Mouse (Mus musculus): Measurements from ENCODE around the gene Prkca. TPM values are rescaled to one million over a fixed set of nuclear protein-coding genes. Genes with fewer than 3 reads are reported as not detected.

Gene Prkca
- total RNA-seq, 4 experiments from 2014 or later: 28.2 to 38.1 (median 33.4) TPM

DNA sequence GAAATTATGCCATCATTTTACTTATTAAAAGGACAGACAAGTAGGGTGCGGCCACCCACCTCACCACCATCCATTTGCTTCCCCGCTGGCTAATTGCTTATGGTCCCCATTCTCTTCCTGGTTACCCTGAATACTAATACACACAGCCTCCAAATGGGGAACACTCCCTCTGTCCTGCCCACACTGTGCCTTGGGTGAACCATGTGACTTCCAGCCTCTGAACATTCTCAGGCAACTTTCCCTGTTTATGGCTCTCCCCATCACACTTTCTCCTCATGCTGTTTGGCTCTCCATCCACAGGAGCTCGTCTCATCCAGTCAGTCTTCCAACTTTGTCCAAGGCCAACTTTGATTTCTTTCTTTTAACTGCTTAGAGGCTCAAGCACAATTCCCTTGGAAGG, 80.3 kb downstream of the Prkca start:
- no peak for DNase-seq (ENCODE audit: low spot score)

DNA sequence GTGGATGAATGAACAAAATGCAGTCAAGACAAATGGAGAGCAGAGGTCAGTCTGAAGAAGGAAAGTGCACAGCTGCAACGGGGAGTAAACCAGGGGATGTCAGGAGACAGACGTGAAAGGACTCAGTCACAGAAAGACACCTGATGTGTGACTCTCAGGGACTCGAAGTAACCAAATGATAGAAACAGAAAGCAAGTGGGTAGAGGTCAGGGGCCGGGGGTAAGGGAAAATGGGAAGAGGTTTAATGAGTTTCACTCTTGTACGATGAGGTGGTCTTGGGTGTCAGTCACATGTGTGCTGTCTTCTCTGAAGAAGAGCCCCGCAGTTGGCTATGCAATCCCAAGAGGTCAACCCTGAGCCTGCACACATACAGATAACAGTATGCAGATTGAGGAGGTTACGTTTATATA, 82.0 kb downstream of the Prkca start:
- no peak for DNase-seq (ENCODE audit: low spot score)

DNA sequence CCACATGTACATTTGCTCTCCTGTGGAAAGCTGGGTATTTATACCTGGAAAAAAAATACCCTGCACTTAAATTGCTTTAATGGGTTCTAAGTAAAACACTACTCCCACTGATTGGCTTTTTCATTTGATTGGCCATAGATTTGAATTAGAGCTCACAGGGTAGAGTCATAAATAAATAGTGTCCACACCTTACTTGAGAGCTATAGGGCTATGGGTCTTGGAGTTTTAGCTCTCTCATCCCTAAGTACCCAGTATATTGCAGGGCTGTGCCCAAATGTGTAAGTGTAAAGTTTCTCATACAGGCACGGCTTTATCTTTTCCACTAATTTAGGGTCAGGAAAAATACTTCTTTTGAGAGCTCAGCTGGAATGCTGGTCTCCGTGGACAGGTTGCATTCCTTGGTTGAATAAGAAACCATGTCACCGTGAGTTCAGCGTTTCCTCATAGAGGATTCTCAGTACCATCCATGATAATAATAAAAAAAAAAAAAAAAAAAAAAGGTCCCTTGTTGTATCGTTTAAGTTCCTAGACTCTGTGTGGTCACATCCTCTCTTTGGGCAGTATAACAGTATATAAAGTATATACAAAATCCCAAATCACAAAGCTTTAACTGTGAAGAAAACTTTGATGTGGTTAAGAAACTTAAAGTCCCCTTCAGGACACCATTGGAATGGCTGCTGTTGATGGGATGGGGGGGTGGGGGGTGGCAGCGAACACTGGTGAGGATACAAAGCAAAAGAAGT, 82.8 kb downstream of the Prkca start:
- no peak for DNase-seq (ENCODE audit: low spot score)

DNA sequence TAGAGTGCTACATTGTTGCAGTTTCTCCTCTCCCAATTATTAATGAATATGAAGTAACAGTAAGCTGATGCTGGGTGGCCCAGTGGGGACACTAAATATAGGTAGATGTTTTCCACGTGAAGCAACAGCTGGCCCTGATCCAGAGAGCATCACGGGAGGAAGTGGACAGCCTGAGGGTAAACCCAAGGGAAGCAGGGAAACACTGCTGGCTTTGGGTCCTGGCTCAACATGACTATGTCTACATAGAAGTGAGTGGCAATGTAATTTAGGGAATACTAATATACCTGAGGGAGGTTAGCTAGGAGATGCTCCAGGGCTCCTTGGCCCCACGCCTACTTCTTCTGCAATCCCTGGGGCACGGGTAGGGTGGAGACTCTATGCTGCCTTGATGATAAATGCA, 84.3 kb downstream of the Prkca start:
- DNase-seq (ENCODE audit: low spot score): peak; percentile 49

DNA sequence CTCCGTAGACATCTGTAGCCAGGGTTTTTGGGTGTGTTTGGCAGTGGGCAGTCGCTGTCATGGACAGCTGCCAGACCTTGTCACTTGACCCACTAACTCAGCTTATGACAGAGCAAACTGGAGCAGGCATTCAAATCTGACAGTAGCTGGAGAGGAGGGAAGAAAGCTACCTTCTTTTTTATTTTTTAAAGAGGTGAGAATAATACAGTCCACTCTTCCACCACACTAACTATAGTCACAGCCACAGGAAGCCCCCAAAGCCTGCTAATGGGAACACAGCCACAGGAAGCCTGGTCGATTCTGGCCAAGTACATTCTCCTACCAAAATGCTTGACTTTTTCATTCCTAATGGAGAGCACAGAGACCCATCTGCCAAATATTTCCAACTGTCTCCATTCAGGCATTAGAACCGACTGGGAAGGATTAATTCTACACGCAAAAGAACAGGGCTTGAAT, 84.9 kb downstream of the Prkca start:
- DNase-seq (ENCODE audit: low spot score): peak; percentile 47

DNA sequence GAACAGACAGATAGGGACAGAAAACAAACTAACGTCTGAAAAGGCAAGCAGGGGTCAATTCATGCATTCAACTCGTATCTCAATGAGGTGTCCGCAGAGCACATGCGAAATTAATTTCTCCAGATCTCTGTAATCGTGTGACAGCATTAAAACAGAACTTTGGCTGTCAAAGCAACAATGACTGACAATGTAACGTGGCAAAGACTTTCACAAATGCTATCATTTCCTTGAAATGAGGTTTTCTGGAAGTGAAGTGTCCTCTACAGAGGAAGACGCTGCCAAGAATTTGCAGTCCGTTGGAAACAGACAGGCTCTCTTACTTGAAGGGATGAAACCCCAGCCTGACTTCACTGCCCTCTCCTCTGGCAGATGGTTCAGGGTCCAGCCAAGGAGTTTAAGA, 85.8 kb downstream of the Prkca start:
- no peak for DNase-seq (ENCODE audit: low spot score)

DNA sequence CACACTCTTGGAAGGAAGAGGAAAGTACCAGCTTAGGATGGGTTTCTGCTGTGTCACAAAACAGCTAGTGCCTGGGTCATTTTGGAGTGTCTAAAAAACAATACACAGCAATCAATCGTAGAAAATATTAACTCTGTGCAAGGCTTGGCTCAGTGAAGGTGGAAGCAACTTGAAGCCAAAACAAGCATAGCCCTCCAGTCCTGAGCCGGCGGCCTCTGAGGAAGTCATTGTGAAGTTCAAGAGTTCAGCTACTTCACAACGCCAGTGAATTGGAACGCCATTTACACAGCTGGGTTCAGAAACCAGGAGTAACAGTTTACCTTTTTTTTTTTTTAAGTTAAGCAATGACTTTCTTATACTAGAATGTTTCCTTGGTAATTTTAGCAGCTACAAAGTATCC, 89.0 kb downstream of the Prkca start:
- DNase-seq (ENCODE audit: low spot score): no peak

DNA sequence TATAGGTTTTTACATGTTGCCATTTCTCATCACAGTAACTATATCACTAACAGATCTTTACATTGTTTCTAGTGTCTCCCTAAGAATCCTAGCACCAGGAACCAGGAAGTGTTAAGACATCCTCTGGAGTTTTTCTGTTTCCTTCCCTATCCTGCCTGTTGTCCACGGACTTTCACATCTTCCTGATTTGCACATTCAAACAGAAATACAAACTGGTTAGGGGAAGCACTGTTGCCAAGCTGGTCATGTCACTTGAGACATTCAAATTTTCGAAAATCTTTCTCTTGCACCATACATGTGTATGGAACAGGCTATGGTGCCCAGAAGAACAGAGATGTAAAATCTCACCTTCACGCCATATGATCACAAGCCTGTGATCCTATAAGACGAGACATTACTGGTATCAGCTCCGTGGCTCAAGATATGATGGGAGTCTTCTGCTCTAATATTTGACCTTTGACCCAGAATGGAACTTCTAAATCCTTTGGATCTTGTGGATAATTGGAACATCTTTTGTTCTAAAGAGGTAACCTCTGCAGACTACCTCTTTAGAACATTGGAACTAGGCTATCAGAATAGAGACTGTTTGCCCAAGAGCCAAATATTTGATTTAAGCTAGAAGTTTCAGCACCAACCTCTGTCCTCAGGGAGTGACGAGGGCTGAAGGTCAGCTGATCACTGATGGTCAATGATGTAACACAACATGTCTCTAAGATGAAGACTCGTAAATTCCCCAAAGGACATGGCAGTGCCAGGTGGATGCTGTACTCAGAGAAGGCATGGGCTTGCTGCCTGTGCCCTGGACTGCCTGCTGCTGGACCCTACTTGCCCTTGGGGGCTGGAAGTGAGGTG, 91.6 kb downstream of the Prkca start:
- DNase-seq (ENCODE audit: low spot score): no peak

DNA sequence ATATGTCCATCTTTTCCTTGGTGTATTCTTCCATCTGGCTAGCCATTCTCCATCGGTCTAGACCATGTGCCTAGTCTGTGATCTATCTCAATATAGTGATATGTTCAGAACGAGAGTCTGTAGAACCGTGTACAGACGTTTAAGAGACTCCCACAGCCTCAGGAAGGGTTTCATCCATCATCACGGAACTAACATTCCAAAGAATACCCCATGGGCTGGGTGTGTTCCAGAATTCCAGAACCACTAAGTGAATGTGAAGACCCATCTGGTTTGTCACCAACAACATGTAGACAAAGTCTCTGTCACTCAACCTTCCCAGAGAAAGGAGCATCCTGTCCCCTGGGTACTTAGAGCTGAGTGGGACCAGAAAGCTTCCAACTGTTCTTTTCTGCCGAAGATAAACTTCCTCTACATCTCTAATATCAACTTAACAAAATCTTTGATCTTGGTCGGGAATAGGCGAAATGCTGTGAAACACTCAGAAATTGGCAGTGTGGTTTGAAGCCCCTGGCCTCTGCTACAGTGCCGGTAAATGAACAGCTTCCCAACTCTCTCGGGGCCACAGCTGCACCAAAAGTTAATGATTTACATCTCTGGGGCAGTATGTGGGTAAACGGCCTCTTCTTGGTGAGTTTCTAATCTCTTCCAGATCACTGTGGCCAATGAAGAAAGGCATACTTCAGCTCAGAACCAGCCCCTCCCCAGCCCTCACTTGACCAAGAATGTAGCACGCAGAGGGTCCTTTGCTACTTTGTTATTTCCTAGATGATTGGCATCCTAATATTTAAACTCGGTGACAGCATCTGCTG, 92.7 kb downstream of the Prkca start:
- no peak for DNase-seq (ENCODE audit: low spot score)

DNA sequence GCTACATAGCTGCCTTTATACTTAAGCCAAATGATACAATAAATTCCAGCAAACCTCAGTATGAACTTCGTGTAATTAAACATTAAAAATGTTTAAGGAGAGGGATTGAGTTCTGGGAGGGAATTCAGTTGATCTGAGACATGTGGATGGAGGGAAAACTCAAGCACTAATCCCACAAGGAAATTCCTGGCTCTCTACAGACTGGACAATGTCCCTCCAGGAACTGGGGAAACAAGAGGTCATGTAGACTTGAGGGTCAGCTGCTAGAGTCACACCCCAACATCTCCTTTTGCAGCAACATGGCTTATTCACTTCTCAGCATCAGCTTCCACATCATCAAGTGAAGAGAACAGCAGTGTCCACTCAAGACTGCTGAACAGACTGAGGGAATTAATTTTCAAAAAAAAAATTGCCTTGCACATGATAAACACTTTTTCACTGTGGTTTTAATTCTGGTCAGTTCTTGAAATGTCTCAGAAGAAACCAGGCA, 93.5 kb downstream of the Prkca start:
- DNase-seq (ENCODE audit: low spot score): no peak

DNA sequence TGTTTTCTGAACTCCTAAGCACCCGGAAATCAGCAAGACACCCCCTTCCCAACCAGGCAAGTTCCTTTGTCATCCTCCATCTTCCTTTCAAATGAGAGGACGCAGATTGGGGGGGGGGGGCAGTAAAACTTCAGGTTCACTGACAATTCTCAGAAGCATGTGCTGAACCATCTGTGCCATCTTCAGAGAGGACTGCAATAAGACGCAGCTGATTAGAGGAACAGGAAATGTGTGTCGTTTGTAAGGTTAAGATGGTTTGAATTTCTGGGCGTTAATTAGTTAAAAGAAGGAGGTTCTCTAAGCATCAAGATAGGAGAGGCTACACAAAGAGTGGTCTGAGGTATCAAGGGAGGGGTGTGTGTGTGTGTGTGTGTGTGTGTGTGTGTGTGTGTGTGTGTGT, 94.2 kb downstream of the Prkca start:
- DNase-seq (ENCODE audit: low spot score): no peak

DNA sequence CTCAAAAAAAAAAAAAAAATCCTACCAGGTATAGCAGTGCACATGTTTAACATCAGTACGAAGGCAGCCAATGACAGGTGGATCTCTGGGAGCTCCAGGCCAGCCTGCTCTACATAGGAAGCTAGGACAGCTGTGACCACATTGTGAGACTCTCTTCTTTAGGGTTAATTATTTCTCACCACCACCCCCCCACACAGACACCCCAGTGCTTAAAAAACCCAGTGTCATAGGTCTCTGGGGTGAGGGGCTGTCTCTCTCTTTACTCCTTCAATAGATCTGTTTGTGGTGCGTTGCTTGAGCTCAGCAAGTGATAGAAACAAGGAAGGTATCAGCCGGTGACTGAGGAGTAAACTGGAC, 94.7 kb downstream of the Prkca start:
- DNase-seq (ENCODE audit: low spot score): no peak

DNA sequence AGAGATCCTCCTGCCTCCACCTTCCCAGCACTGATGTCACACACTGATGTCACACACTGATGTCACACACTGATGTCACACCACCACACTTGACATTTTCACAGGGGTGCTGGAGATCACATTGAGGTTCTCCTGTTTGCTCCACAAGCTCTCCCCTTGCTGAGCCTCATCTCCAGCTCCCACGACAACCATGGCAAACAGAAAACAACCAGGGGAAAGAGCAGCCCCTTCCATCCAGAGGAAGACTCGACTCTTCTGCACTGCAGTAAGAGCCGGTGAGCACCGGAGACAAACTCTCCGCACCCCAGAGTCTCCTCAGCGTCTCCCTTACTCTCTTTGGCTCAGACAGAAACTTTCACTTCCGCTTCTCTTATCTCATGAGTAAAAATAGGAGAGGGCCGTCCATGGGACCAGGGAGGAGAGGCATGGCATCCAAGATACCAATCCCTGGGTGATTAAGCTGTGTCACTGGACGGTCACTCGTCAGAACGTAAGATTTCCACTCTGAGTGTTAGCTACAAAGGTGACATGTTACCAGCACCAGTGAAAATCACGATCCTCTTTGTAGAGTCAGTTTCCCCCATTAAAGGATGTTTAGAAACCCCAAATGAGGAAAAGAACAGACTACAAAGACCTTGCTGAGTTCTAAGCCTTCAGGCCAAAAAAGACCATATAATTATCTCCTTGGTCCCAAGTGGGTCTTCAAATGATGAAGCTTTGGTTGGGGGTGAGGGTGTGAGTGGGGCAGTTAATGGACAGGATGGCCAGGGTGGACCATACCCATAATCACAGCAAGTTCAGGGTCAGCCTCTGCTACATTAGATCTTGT, 95.3 kb downstream of the Prkca start:
- no peak for DNase-seq (ENCODE audit: low spot score)

DNA sequence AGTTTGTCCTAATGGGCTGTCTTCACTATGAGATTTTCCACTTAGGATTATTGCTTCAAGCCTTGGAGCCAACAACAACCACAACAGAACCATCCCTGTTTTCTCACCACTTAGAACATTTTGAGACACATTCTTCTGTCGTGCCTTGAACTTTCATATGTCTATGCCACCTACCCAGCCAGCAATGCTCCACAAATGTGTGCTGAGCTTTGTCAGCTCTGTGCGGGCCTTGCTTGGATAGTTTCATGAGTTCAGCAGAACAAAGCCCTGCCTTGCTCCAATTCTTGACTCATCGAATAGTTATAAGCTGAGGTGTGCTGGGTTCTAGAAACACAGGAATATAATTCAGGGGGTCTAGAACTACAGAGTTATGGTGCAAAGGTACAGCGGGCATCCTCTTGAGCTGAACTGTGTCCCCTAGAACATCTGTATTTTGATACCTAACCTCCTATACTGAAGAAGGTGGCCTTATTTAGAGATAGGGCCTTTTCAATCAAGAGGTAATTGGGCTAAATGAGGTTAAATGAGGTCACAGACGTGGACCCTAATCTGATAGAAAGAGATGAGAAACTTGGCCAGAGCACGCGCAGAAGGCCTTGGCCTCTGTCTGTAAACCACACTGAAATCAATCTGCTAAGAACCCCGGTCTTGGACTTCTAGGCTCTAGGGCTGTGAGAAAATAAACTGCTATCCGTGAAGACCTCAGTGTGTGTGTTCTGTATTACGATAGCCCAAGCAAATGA, 96.4 kb downstream of the Prkca start:
- no peak for DNase-seq (ENCODE audit: low spot score)

DNA sequence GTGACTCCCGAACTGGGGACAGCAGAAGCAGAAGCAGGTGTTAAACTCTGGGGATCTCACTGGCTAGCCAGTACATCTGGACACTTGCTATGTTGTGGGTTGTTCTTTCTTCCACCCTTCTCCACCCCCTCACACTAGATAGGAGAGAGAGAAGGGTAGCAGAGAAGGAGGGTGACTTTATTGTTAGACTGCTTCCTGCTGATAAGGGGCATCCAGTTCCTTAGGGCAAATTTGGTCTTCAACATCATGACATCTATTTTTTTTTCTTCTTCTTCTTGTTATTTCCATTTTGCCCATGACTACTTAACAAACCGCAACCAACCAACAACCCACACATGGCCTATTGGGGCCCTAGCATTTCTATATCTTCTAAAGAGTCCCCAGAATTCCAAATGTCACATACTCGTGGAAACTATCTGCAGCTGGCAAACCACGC, 97.4 kb downstream of the Prkca start:
- DNase-seq (ENCODE audit: low spot score): no peak

DNA sequence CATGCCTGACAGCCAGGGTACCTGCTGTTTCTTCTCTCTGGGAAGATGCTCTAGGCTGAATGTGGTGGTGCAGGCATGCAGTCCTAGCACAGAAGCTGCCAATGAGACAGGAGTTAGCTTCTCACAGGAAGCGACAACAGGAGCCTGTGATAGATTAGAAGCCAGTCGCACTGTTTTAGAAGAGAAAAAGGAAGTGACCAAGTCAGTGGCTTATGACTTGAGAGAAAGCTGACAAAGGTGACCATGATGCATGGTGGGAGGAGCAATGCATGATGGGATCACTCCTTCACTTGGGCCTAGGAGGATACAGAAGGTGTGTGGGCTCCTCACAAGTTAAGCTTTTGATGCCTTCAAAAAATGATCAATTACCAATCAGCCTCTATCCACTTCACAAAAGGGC, 99.5 kb downstream of the Prkca start:
- no peak for DNase-seq (ENCODE audit: low spot score)

DNA sequence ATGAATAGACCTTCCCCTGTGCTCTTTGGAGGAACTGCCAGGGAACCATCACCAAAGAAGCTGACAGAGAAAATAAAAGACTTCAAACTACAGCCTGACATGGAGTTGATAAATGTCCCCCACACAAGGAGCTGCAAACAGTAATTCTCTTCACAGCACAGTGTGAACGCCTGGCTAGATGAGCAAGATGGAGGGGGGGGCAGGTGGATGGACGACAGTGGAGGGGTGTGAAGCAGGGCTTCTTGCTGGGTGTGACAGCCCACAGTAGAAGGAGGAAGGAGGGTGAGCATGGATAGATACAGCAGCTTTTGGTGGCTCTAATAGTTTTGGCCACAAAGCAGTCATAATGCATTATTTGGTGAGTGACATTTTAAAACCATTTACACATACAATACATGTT, 100.1 kb downstream of the Prkca start:
- DNase-seq (ENCODE audit: low spot score): no peak

DNA sequence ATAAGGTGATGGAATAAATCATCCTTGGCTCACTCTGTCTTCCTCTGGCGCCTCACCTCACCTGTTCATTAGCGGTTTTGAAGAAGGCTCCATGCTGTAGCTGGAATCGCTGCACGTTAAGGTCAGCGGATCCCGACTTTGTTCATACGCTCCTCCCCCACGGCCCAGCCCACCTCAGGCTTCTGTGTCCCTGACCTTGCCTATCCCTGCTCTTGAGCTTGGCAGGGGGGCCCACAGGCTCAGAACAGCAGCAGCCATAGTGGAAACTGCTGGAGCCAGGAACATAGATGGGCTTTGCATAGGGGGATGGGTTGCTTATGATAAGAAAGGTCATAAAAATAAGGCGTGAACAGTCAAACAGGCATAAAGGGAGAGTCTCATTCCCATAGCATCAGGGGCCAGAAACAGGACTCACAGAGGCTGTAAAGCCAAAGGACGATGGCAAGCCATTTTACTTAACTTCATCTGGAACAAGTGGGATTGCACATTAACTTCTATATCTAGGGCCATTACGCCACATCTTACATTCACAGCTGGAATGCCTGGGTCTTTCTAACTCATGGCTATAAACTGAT, 102.7 kb downstream of the Prkca start:
- no peak for DNase-seq (ENCODE audit: low spot score)

DNA sequence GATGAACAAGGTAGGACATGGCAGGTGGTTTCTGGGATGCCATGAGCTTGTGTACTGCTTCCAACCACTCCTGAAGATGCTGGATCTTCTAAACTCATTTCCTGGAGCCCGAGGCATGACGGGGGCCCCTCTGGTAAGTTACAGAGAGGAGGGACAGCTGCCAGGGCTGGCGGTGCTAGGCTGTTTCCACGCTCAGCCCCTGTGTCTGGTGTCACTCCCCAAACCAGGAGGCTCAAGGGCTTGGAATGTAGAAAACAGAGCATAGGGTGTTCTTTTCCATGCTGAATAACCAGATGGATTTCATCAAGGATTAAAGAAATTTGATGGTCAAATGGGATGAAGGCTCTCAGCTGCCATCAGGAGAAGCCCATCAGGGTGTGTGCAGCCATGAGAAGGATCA, 104.6 kb downstream of the Prkca start:
- no peak for DNase-seq (ENCODE audit: low spot score)
